Mouse (Mus musculus): ENCODE results near the gene Itga5. TPM values are rescaled to one million over a fixed set of nuclear protein-coding genes. Genes with fewer than 3 reads are reported as not detected.

Gene Itga5
- polyA plus RNA-seq, 1 experiment from 2014 or later: 66.4 TPM

GRCm38 (mm10) chr15:103378665-103379356 is 12.2 kb upstream of the Itga5 start:
- no peaks in the 10 kb centered on the region for H3K9me3 ChIP-seq (replicated peaks; ENCODE audit: control insufficient read depth, low read length)
- H3K4me1 ChIP-seq (ENCODE audit: control insufficient read depth, insufficient read depth, low read length): peaks cover 29% of the 10 kb centered on the region
- 35% methylated on average over 3 of the region's 3 CpGs for WGBS (ENCODE audit: insufficient replicate concordance)
- H3K27me3 ChIP-seq (ENCODE audit: control insufficient read depth, insufficient read depth, low read length): no peaks in the 10 kb centered on the region
- no peak overlapping the region for H3K9ac ChIP-seq (ENCODE audit: low read depth, low read length)
- 0 out of 2 replicates have a peak, but pooled peaks have one; percentile 32 for ATAC-seq (replicated peaks; ENCODE audit: insufficient number of reproducible peaks, low FRiP score, low TSS enrichment)
- H3K4me2 ChIP-seq: peak overlapping the region; percentile 2
- no peaks in the 10 kb centered on the region for H3K36me3 ChIP-seq (ENCODE audit: control insufficient read depth, insufficient read depth, low read length)
- H3K4me3 ChIP-seq (ENCODE audit: low read depth, low read length): no peak overlapping the region
- peak overlapping the region; percentile 50; the same call in 1 of the 2 replicates for H3K27ac ChIP-seq (ENCODE audit: low read depth, low read length)

- Histone ChIP-seq H3K27ac (ENCODE audit: low read depth, low read length) (peak overlapping the region; percentile 50), H3K36me3 (ENCODE audit: control insufficient read depth, insufficient read depth, low read length) (no peaks in the 10 kb centered on the region), H3K9ac (ENCODE audit: low read depth, low read length) (no peak overlapping the region), H3K4me3 (ENCODE audit: low read depth, low read length) (no peak overlapping the region), H3K9me3 (replicated peaks; ENCODE audit: control insufficient read depth, low read length) (no peaks in the 10 kb centered on the region), H3K4me1 (ENCODE audit: control insufficient read depth, insufficient read depth, low read length) (peaks cover 27% of the 10 kb centered on the region), H3K27me3 (ENCODE audit: control insufficient read depth, insufficient read depth, low read length) (no peaks in the 10 kb centered on the region), H3K4me2 (peak overlapping the region; percentile 2; the same call in 1 of the 2 replicates)
- peak; percentile 28; the same call in 1 of the 2 replicates for ATAC-seq (replicated peaks; ENCODE audit: insufficient number of reproducible peaks, low FRiP score, low TSS enrichment)
- WGBS (ENCODE audit: insufficient replicate concordance): 63% methylated on average over 3 of the region's 3 CpGs
Observed at GRCm38 (mm10) chr15:103377752-103378664, 11.4 kb upstream of the Itga5 start.

- Histone ChIP-seq H3K4me2 (no peak overlapping the region), H3K4me3 (ENCODE audit: low read depth, low read length) (no peak overlapping the region), H3K9me3 (replicated peaks; ENCODE audit: control insufficient read depth, low read length) (no peaks in the 10 kb centered on the region), H3K27ac (ENCODE audit: low read depth, low read length) (peak overlapping the region; percentile 59), H3K9ac (ENCODE audit: low read depth, low read length) (no peak overlapping the region), H3K36me3 (ENCODE audit: control insufficient read depth, insufficient read depth, low read length) (no peaks in the 10 kb centered on the region), H3K4me1 (ENCODE audit: control insufficient read depth, insufficient read depth, low read length) (peaks cover 29% of the 10 kb centered on the region), H3K27me3 (ENCODE audit: control insufficient read depth, insufficient read depth, low read length) (no peaks in the 10 kb centered on the region)
- 33% methylated on average over 8 of the region's 8 CpGs for WGBS (ENCODE audit: insufficient replicate concordance)
- ATAC-seq (replicated peaks; ENCODE audit: insufficient number of reproducible peaks, low FRiP score, low TSS enrichment): 0 out of 2 replicates have a peak, but pooled peaks have one; percentile 53
Observed at GRCm38 (mm10) chr15:103376837-103377269, 10.3 kb upstream of the Itga5 start.

- 81% methylated on average over 4 of the region's 4 CpGs for WGBS (ENCODE audit: insufficient replicate concordance)
- Histone ChIP-seq H3K9ac (ENCODE audit: low read depth, low read length) (no peak overlapping the region), H3K4me1 (ENCODE audit: control insufficient read depth, insufficient read depth, low read length) (peaks cover 41% of the 10 kb centered on the region), H3K4me3 (ENCODE audit: low read depth, low read length) (no peak overlapping the region), H3K9me3 (replicated peaks; ENCODE audit: control insufficient read depth, low read length) (no peaks in the 10 kb centered on the region), H3K27ac (ENCODE audit: low read depth, low read length) (no peak overlapping the region), H3K36me3 (ENCODE audit: control insufficient read depth, insufficient read depth, low read length) (no peaks in the 10 kb centered on the region), H3K4me2 (no peak overlapping the region), H3K27me3 (ENCODE audit: control insufficient read depth, insufficient read depth, low read length) (no peaks in the 10 kb centered on the region)
- no peak for ATAC-seq (replicated peaks; ENCODE audit: insufficient number of reproducible peaks, low FRiP score, low TSS enrichment)
Observed at GRCm38 (mm10) chr15:103375112-103375800, 8.7 kb upstream of the Itga5 start.

GRCm38 (mm10) chr15:103372461-103372860 is 5.9 kb upstream of the Itga5 start:
- Histone ChIP-seq H3K9ac (ENCODE audit: low read depth, low read length) (no peak overlapping the region), H3K36me3 (ENCODE audit: control insufficient read depth, insufficient read depth, low read length) (no peaks in the 10 kb centered on the region), H3K27ac (ENCODE audit: low read depth, low read length) (no peak overlapping the region), H3K27me3 (ENCODE audit: control insufficient read depth, insufficient read depth, low read length) (no peaks in the 10 kb centered on the region), H3K4me3 (ENCODE audit: low read depth, low read length) (no peak overlapping the region), H3K4me2 (no peak overlapping the region), H3K4me1 (ENCODE audit: control insufficient read depth, insufficient read depth, low read length) (peaks cover 31% of the 10 kb centered on the region), H3K9me3 (replicated peaks; ENCODE audit: control insufficient read depth, low read length) (no peaks in the 10 kb centered on the region)
- ATAC-seq (replicated peaks; ENCODE audit: insufficient number of reproducible peaks, low FRiP score, low TSS enrichment): no peak

DNA sequence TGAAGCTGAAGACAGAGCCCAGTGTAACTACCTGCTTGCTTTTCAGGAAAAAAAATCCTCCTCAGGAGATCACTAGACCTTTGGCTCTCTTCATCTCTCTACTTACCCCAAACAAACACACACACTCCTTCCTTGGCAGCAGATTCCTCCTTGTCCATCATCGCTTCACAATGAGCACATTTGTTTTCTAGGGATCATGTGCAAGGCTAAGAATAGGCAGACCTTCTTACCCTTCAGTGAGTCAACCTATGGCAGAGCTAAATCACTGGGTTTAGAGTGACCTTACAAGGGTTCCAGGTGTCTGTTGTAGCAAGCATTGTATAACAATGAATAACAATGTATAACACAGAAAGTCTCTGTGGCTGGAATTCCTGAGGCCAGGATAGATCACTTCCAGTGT is 5.2 kb upstream of the Itga5 start:
- ATAC-seq (replicated peaks; ENCODE audit: insufficient number of reproducible peaks, low FRiP score, low TSS enrichment): no peak
- Histone ChIP-seq H3K9ac (ENCODE audit: low read depth, low read length) (no peak overlapping the region), H3K36me3 (ENCODE audit: control insufficient read depth, insufficient read depth, low read length) (no peaks in the 10 kb centered on the region), H3K27ac (ENCODE audit: low read depth, low read length) (no peak overlapping the region), H3K9me3 (replicated peaks; ENCODE audit: control insufficient read depth, low read length) (no peaks in the 10 kb centered on the region), H3K4me1 (ENCODE audit: control insufficient read depth, insufficient read depth, low read length) (peaks cover 30% of the 10 kb centered on the region), H3K4me2 (no peak overlapping the region), H3K4me3 (ENCODE audit: low read depth, low read length) (no peak overlapping the region), H3K27me3 (ENCODE audit: control insufficient read depth, insufficient read depth, low read length) (no peaks in the 10 kb centered on the region)
- WGBS (ENCODE audit: insufficient replicate concordance): 67% methylated on average over 1 of the region's 1 CpGs

DNA sequence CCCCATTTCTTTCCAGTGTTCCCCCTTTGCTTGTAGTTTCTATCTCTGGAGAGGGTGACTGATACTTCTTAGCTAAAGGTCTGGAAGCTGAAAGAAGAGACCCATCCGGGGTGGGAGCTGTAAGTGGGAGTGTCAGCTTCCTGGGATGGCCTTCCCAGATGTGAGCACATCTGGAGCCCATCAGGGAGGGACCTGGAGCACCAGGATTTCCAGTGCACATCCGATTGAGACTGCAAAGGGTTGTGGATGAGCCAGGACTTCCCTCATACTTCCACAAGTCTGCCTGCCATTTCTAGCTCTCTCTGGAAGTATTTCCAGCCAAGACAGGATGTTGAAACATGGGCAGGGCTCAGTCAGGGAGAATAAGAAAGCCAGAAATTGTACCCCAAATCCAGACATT is 4.6 kb upstream of the Itga5 start:
- H3K4me2 ChIP-seq: no peak overlapping the region
- ATAC-seq (replicated peaks; ENCODE audit: insufficient number of reproducible peaks, low FRiP score, low TSS enrichment): no peak
- no peaks in the 10 kb centered on the region for H3K27me3 ChIP-seq (ENCODE audit: control insufficient read depth, insufficient read depth, low read length)
- no peak overlapping the region for H3K27ac ChIP-seq (ENCODE audit: low read depth, low read length)
- no peaks in the 10 kb centered on the region for H3K36me3 ChIP-seq (ENCODE audit: control insufficient read depth, insufficient read depth, low read length)
- peaks cover 29% of the 10 kb centered on the region for H3K4me1 ChIP-seq (ENCODE audit: control insufficient read depth, insufficient read depth, low read length)
- no peak overlapping the region for H3K9ac ChIP-seq (ENCODE audit: low read depth, low read length)
- no peaks in the 10 kb centered on the region for H3K9me3 ChIP-seq (replicated peaks; ENCODE audit: control insufficient read depth, low read length)
- WGBS (ENCODE audit: insufficient replicate concordance): 26% methylated on average over 2 of the region's 2 CpGs
- no peak overlapping the region for H3K4me3 ChIP-seq (ENCODE audit: low read depth, low read length)

- 20% methylated on average over 4 of the region's 4 CpGs for WGBS (ENCODE audit: insufficient replicate concordance)
- Histone ChIP-seq H3K4me1 (ENCODE audit: control insufficient read depth, insufficient read depth, low read length) (peaks cover 29% of the 10 kb centered on the region), H3K9me3 (replicated peaks; ENCODE audit: control insufficient read depth, low read length) (no peaks in the 10 kb centered on the region), H3K9ac (ENCODE audit: low read depth, low read length) (no peak overlapping the region), H3K27ac (ENCODE audit: low read depth, low read length) (no peak overlapping the region), H3K4me3 (ENCODE audit: low read depth, low read length) (no peak overlapping the region), H3K27me3 (ENCODE audit: control insufficient read depth, insufficient read depth, low read length) (no peaks in the 10 kb centered on the region), H3K36me3 (ENCODE audit: control insufficient read depth, insufficient read depth, low read length) (no peaks in the 10 kb centered on the region), H3K4me2 (no peak overlapping the region)
- no peak for ATAC-seq (replicated peaks; ENCODE audit: insufficient number of reproducible peaks, low FRiP score, low TSS enrichment)
Observed at GRCm38 (mm10) chr15:103370462-103370861, 3.9 kb upstream of the Itga5 start.
